Mouse (Mus musculus): ENCODE results near the gene Axdnd1. TPM values are rescaled to one million over a fixed set of nuclear protein-coding genes. Genes with fewer than 3 reads are reported as not detected.

The Axdnd1 gene
- polyA plus RNA-seq, 1 experiment from 2014 or later: 0.30 TPM

GRCm38 (mm10) chr1:156386880-156387279, 34.1 kb downstream of the Axdnd1 start:
- DNase-seq (ENCODE audit: low spot score, missing footprints) (no peak), ATAC-seq (ENCODE audit: low FRiP score) (no peak)
- no peak overlapping the region for H3K9ac ChIP-seq (ENCODE audit: low read length)
- H3K27me3 ChIP-seq (ENCODE audit: control insufficient read depth, insufficient read depth, low read length): no peaks in the 10 kb centered on the region
- H3K4me3 ChIP-seq (ENCODE audit: low read depth, low read length): no peak overlapping the region
- 77% methylated on average over 3 of the region's 3 CpGs for WGBS
- no peaks in the 10 kb centered on the region for H3K9me3 ChIP-seq (ENCODE audit: control insufficient read depth, low read length)
- H3K27ac ChIP-seq (ENCODE audit: low read depth, low read length): no peak overlapping the region
- H3K4me2 ChIP-seq: no peak overlapping the region
- no peaks in the 10 kb centered on the region for H3K4me1 ChIP-seq (ENCODE audit: control insufficient read depth, insufficient read depth, low read length)
- no peaks in the 10 kb centered on the region for H3K36me3 ChIP-seq (ENCODE audit: control insufficient read depth, insufficient read depth, low read length)

- Histone ChIP-seq H3K4me3 (ENCODE audit: low read depth, low read length) (no peak overlapping the region), H3K36me3 (ENCODE audit: control insufficient read depth, insufficient read depth, low read length) (no peaks in the 10 kb centered on the region), H3K27ac (ENCODE audit: low read depth, low read length) (no peak overlapping the region), H3K4me1 (ENCODE audit: control insufficient read depth, insufficient read depth, low read length) (no peaks in the 10 kb centered on the region), H3K9me3 (ENCODE audit: control insufficient read depth, low read length) (no peaks in the 10 kb centered on the region), H3K4me2 (no peak overlapping the region), H3K9ac (ENCODE audit: low read length) (no peak overlapping the region), H3K27me3 (ENCODE audit: control insufficient read depth, insufficient read depth, low read length) (no peaks in the 10 kb centered on the region)
- ATAC-seq (ENCODE audit: low FRiP score) (no peak), DNase-seq (ENCODE audit: low spot score, missing footprints) (no peak)
- WGBS: 91% methylated on average over 4 of the region's 4 CpGs
Observed at GRCm38 (mm10) chr1:156386232-156386631, 34.7 kb downstream of the Axdnd1 start.

- 93% methylated on average over 3 of the region's 3 CpGs for WGBS
- Histone ChIP-seq H3K9me3 (ENCODE audit: control insufficient read depth, low read length) (no peaks in the 10 kb centered on the region), H3K4me2 (no peak overlapping the region), H3K27ac (ENCODE audit: low read depth, low read length) (no peak overlapping the region), H3K4me3 (ENCODE audit: low read depth, low read length) (no peak overlapping the region), H3K9ac (ENCODE audit: low read length) (no peak overlapping the region), H3K4me1 (ENCODE audit: control insufficient read depth, insufficient read depth, low read length) (no peaks in the 10 kb centered on the region), H3K27me3 (ENCODE audit: control insufficient read depth, insufficient read depth, low read length) (no peaks in the 10 kb centered on the region), H3K36me3 (ENCODE audit: control insufficient read depth, insufficient read depth, low read length) (no peaks in the 10 kb centered on the region)
- DNase-seq (ENCODE audit: low spot score, missing footprints) (no peak), ATAC-seq (ENCODE audit: low FRiP score) (no peak)
Observed at GRCm38 (mm10) chr1:156381217-156381616, 39.7 kb downstream of the Axdnd1 start.

GRCm38 (mm10) chr1:156365740-156366139, 55.2 kb downstream of the Axdnd1 start, which contains the start of gene Gm2000:
Gene Gm2000 (plus strand): TSS chr1:156366040.
- ATAC-seq (ENCODE audit: low FRiP score): no peak
- no peaks in the 10 kb centered on the region for H3K27me3 ChIP-seq (ENCODE audit: control insufficient read depth, insufficient read depth, low read length)

GRCm38 (mm10) chr1:156352466-156352865, 68.5 kb downstream of the Axdnd1 start:
- Histone ChIP-seq H3K9me3 (ENCODE audit: control insufficient read depth, low read length) (no peaks in the 10 kb centered on the region), H3K9ac (ENCODE audit: low read length) (no peak overlapping the region), H3K36me3 (ENCODE audit: control insufficient read depth, insufficient read depth, low read length) (no peaks in the 10 kb centered on the region), H3K4me3 (ENCODE audit: low read depth, low read length) (no peak overlapping the region), H3K4me2 (no peak overlapping the region), H3K27me3 (ENCODE audit: control insufficient read depth, insufficient read depth, low read length) (no peaks in the 10 kb centered on the region), H3K4me1 (ENCODE audit: control insufficient read depth, insufficient read depth, low read length) (no peaks in the 10 kb centered on the region), H3K27ac (ENCODE audit: low read depth, low read length) (no peak overlapping the region)
- DNase-seq (ENCODE audit: low spot score, missing footprints) (no peak), ATAC-seq (ENCODE audit: low FRiP score) (no peak)
- 77% methylated on average over 2 of the region's 2 CpGs for WGBS

More at GRCm38 (mm10) chr1:156365740-156366139, 55.2 kb downstream of the Axdnd1 start, which contains the start of gene Gm2000:
- H3K27ac ChIP-seq (ENCODE audit: low read depth, low read length): no peak within 1 kb of the TSS
- no peak for DNase-seq (ENCODE audit: low spot score, missing footprints)
- no peaks in the 10 kb centered on the region for H3K4me1 ChIP-seq (ENCODE audit: control insufficient read depth, insufficient read depth, low read length)
- no peaks in the 10 kb centered on the region for H3K36me3 ChIP-seq (ENCODE audit: control insufficient read depth, insufficient read depth, low read length)
- H3K9me3 ChIP-seq (ENCODE audit: control insufficient read depth, low read length): no peaks in the 10 kb centered on the region
- WGBS: 94% methylated on average over 8 of the region's 8 CpGs
- H3K4me2 ChIP-seq: no peak within 1 kb of the TSS
- no peak within 1 kb of the TSS for H3K9ac ChIP-seq (ENCODE audit: low read length)
- H3K4me3 ChIP-seq (ENCODE audit: low read depth, low read length): no peak within 1 kb of the TSS

GRCm38 (mm10) chr1:156350441-156350840, 70.5 kb downstream of the Axdnd1 start:
- no peak overlapping the region for H3K27ac ChIP-seq (ENCODE audit: low read depth, low read length)
- 88% methylated on average over 4 of the region's 4 CpGs for WGBS
- no peaks in the 10 kb centered on the region for H3K9me3 ChIP-seq (ENCODE audit: control insufficient read depth, low read length)
- no peak overlapping the region for H3K9ac ChIP-seq (ENCODE audit: low read length)
- no peaks in the 10 kb centered on the region for H3K36me3 ChIP-seq (ENCODE audit: control insufficient read depth, insufficient read depth, low read length)
- no peaks in the 10 kb centered on the region for H3K27me3 ChIP-seq (ENCODE audit: control insufficient read depth, insufficient read depth, low read length)
- no peaks in the 10 kb centered on the region for H3K4me1 ChIP-seq (ENCODE audit: control insufficient read depth, insufficient read depth, low read length)
- ATAC-seq (ENCODE audit: low FRiP score) (no peak), DNase-seq (ENCODE audit: low spot score, missing footprints) (no peak)
- H3K4me2 ChIP-seq: no peak overlapping the region
- no peak overlapping the region for H3K4me3 ChIP-seq (ENCODE audit: low read depth, low read length)

- Histone ChIP-seq H3K36me3 (ENCODE audit: control insufficient read depth, insufficient read depth, low read length) (no peaks in the 10 kb centered on the region), H3K4me1 (ENCODE audit: control insufficient read depth, insufficient read depth, low read length) (no peaks in the 10 kb centered on the region), H3K4me3 (ENCODE audit: low read depth, low read length) (no peak overlapping the region), H3K27me3 (ENCODE audit: control insufficient read depth, insufficient read depth, low read length) (no peaks in the 10 kb centered on the region), H3K9ac (ENCODE audit: low read length) (no peak overlapping the region), H3K4me2 (no peak overlapping the region), H3K9me3 (ENCODE audit: control insufficient read depth, low read length) (no peaks in the 10 kb centered on the region), H3K27ac (ENCODE audit: low read depth, low read length) (no peak overlapping the region)
- 85% methylated on average over 4 of the region's 4 CpGs for WGBS
- ATAC-seq (ENCODE audit: low FRiP score) (no peak), DNase-seq (ENCODE audit: low spot score, missing footprints) (no peak)
Observed at GRCm38 (mm10) chr1:156349031-156349430, 71.9 kb downstream of the Axdnd1 start.

- Histone ChIP-seq H3K36me3 (ENCODE audit: control insufficient read depth, insufficient read depth, low read length) (no peaks in the 10 kb centered on the region), H3K4me1 (ENCODE audit: control insufficient read depth, insufficient read depth, low read length) (no peaks in the 10 kb centered on the region), H3K9ac (ENCODE audit: low read length) (no peak overlapping the region), H3K4me2 (no peak overlapping the region), H3K27ac (ENCODE audit: low read depth, low read length) (no peak overlapping the region), H3K27me3 (ENCODE audit: control insufficient read depth, insufficient read depth, low read length) (no peaks in the 10 kb centered on the region), H3K9me3 (ENCODE audit: control insufficient read depth, low read length) (no peaks in the 10 kb centered on the region), H3K4me3 (ENCODE audit: low read depth, low read length) (no peak overlapping the region)
- ATAC-seq (ENCODE audit: low FRiP score) (no peak), DNase-seq (ENCODE audit: low spot score, missing footprints) (peak; percentile 41)
- WGBS: 88% methylated on average over 4 of the region's 4 CpGs
Observed at GRCm38 (mm10) chr1:156345633-156346032, 75.3 kb downstream of the Axdnd1 start.

GRCm38 (mm10) chr1:156344433-156344832, 76.5 kb downstream of the Axdnd1 start:
- Histone ChIP-seq H3K9ac (ENCODE audit: low read length) (no peak overlapping the region), H3K9me3 (ENCODE audit: control insufficient read depth, low read length) (no peaks in the 10 kb centered on the region), H3K36me3 (ENCODE audit: control insufficient read depth, insufficient read depth, low read length) (no peaks in the 10 kb centered on the region), H3K27ac (ENCODE audit: low read depth, low read length) (no peak overlapping the region), H3K4me1 (ENCODE audit: control insufficient read depth, insufficient read depth, low read length) (no peaks in the 10 kb centered on the region), H3K4me2 (no peak overlapping the region), H3K4me3 (ENCODE audit: low read depth, low read length) (no peak overlapping the region), H3K27me3 (ENCODE audit: control insufficient read depth, insufficient read depth, low read length) (no peaks in the 10 kb centered on the region)
- ATAC-seq (ENCODE audit: low FRiP score): no peak
- peak; percentile 2 for DNase-seq (ENCODE audit: low spot score, missing footprints)
- 75% methylated on average over 4 of the region's 4 CpGs for WGBS

GRCm38 (mm10) chr1:156340847-156341246, 80.1 kb downstream of the Axdnd1 start:
- Histone ChIP-seq H3K9ac (ENCODE audit: low read length) (no peak overlapping the region), H3K4me1 (ENCODE audit: control insufficient read depth, insufficient read depth, low read length) (no peaks in the 10 kb centered on the region), H3K4me2 (no peak overlapping the region), H3K27ac (ENCODE audit: low read depth, low read length) (no peak overlapping the region), H3K36me3 (ENCODE audit: control insufficient read depth, insufficient read depth, low read length) (no peaks in the 10 kb centered on the region), H3K27me3 (ENCODE audit: control insufficient read depth, insufficient read depth, low read length) (no peaks in the 10 kb centered on the region), H3K4me3 (ENCODE audit: low read depth, low read length) (no peak overlapping the region), H3K9me3 (ENCODE audit: control insufficient read depth, low read length) (no peaks in the 10 kb centered on the region)
- ATAC-seq (ENCODE audit: low FRiP score): no peak
- DNase-seq (ENCODE audit: low spot score, missing footprints): no peak
- 77% methylated on average over 4 of the region's 4 CpGs for WGBS

All from midbrain, embryonic 11.5 days (tissue).